ENCODE assay signal across 8 mouse cellular contexts in the genomic region with DNA sequence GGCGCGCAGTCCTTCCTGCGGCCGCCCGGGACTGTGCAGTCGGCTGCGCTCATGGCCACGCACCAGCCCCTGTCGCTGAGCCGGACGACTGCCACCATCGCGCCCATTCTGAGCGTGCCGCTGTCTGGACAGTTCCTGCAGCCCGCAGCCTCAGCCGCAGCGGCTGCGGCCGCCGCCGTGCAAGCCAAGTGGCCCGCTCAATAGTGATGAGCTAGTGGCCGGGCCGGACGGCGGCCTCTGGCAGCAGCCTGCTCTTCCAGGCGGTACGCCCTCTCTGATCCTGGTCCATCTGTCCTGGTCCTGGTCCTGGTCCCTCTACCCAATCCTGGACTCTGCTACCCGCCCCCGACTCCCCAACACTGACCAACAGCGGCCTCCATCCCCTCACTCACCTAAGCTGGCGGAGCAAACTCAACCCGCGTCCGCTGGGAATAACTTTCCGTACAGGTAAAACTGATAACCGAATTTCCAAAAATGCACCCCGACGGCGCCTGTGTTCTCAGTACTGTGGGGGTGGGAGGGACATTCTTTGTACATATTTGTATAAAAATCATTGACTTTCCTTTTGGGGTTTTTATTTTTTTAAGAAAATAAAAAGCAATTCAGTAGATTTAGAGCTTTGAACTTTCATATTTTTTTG. TPM values are rescaled to one million over a fixed set of nuclear protein-coding genes. Genes with fewer than 3 reads are reported as not detected.
A peak's percentile ranks its signal among the peaks of the same experiment; 100 is the strongest.
DNase-seq lines count a peak whose midpoint lies in the region; ATAC-seq lines count a peak whose summit lies in the region.

No protein-coding gene starts in this region.

- 1% methylated on average over 41 of the region's 41 CpGs for WGBS in kidney, embryonic 15.5 days
- WGBS in hindbrain, embryonic 10.5 days = under 1% methylated on average over 41 of the region's 41 CpGs
- WGBS in midbrain, embryonic 13.5 days = 1% methylated on average over 36 of the region's 41 CpGs

- peaks cover 96% of the 10 kb centered on the region for H3K27me3 ChIP-seq in kidney, embryonic 15.5 days
- H3K27me3 ChIP-seq in hindbrain, embryonic 10.5 days (ENCODE audit: insufficient read depth, poor library complexity, severe bottlenecking) = peaks cover 100% of the 10 kb centered on the region
- peaks cover 92% of the 10 kb centered on the region for H3K27me3 ChIP-seq in midbrain, embryonic 13.5 days

- H3K27ac ChIP-seq in kidney, embryonic 15.5 days = no peak overlapping the region
- H3K27ac ChIP-seq in hindbrain, embryonic 10.5 days = peak overlapping the region; percentile 70
- no peak overlapping the region for H3K27ac ChIP-seq in midbrain, embryonic 13.5 days

- intact Hi-C loops in gastrocnemius, postnatal 14 days (cut with DNase I; ENCODE audit: low total_unique reads) = no loop called here

- peak overlapping the region; percentile 58 for H3K4me2 ChIP-seq in kidney, embryonic 15.5 days
- H3K4me2 ChIP-seq in midbrain, embryonic 13.5 days (replicated peaks) = peak overlapping the region; percentile 54

- peaks cover 48% of the 10 kb centered on the region for H3K4me1 ChIP-seq in kidney, embryonic 15.5 days
- peaks cover 44% of the 10 kb centered on the region for H3K4me1 ChIP-seq in hindbrain, embryonic 10.5 days (replicated peaks)
- peaks cover 30% of the 10 kb centered on the region for H3K4me1 ChIP-seq in midbrain, embryonic 13.5 days (replicated peaks)

- DNase-seq in kidney, postnatal 25 days = no peak
- DNase-seq in embryo, embryonic 9.5 days (ENCODE audit: extremely low spot score) = peak; percentile 57
- peak; percentile 71 for DNase-seq in hindbrain, embryonic 10.5 days (ENCODE audit: low spot score)
- no peak for DNase-seq in left cerebral cortex, adult 11 months (ENCODE audit: low spot score)
- no peak for DNase-seq in gastrocnemius, postnatal 14 days
- no peak for DNase-seq in layer of hippocampus, postnatal 36 days

- no peaks in the 10 kb centered on the region for H3K36me3 ChIP-seq in kidney, embryonic 15.5 days
- H3K36me3 ChIP-seq in hindbrain, embryonic 10.5 days = no peaks in the 10 kb centered on the region
- no peaks in the 10 kb centered on the region for H3K36me3 ChIP-seq in midbrain, embryonic 13.5 days

- no peaks in the 10 kb centered on the region for H3K9me3 ChIP-seq in kidney, embryonic 15.5 days (replicated peaks)
- H3K9me3 ChIP-seq in hindbrain, embryonic 10.5 days = no peaks in the 10 kb centered on the region
- no peaks in the 10 kb centered on the region for H3K9me3 ChIP-seq in midbrain, embryonic 13.5 days

- H3K9ac ChIP-seq in kidney, embryonic 15.5 days = no peak overlapping the region
- H3K9ac ChIP-seq in midbrain, embryonic 13.5 days (replicated peaks) = 0 out of 2 replicates have a peak overlapping the region, but pooled peaks have one; percentile 14

- peak overlapping the region; percentile 41 for H3K4me3 ChIP-seq in kidney, embryonic 15.5 days (replicated peaks)
- peak overlapping the region; percentile 43 for H3K4me3 ChIP-seq in hindbrain, embryonic 10.5 days
- H3K4me3 ChIP-seq in midbrain, embryonic 13.5 days (replicated peaks) = peak overlapping the region; percentile 36

- peak; percentile 23; the same call in 1 of the 2 replicates for ATAC-seq in kidney, embryonic 15.5 days (replicated peaks; ENCODE audit: low FRiP score)
- ATAC-seq in midbrain, embryonic 13.5 days = peak; percentile 79

RNA-seq across cellular contexts. Expression of a gene that starts 1.9 kb away (rescaled TPM):
- polyA plus RNA-seq in kidney, embryonic 15.5 days (2015; fragmentation: Nextera tagmentation; extraction: Ambion mirVana) = 0.15 and 0.17 TPM in 2 replicates
- 0.50 and 1.1 TPM in 2 replicates for polyA plus RNA-seq in hindbrain, embryonic 10.5 days (2016; fragmentation: Nextera tagmentation; extraction: Ambion mirVana)
- 0.08 TPM in 1 of 2 replicates, not detected in the other for polyA plus RNA-seq in midbrain, embryonic 13.5 days (2015; fragmentation: Nextera tagmentation; extraction: Ambion mirVana)
- 1 to 10 TPM; 2.4 to 3.9 TPM for total RNA-seq in gastrocnemius, postnatal 14 days (2021)
- total RNA-seq in layer of hippocampus, postnatal 36 days (2021) = not detected

RNA-seq across cellular contexts. Expression of a gene that starts 57.5 kb away (rescaled TPM):
- 26.8 and 27.0 TPM in 2 replicates for polyA plus RNA-seq in kidney, embryonic 15.5 days (2015; fragmentation: Nextera tagmentation; extraction: Ambion mirVana)
- polyA plus RNA-seq in hindbrain, embryonic 10.5 days (2016; fragmentation: Nextera tagmentation; extraction: Ambion mirVana) = 11.5 and 17.1 TPM in 2 replicates
- polyA plus RNA-seq in midbrain, embryonic 13.5 days (2015; fragmentation: Nextera tagmentation; extraction: Ambion mirVana) = 10.2 and 10.4 TPM in 2 replicates
- total RNA-seq in gastrocnemius, postnatal 14 days (2021) = 1 to 10 TPM; 6.7 to 7.2 TPM
- 10 to 100 TPM in 1 of 2 experiments, 1 to 10 TPM in 1; 9.8 to 11.0 TPM for total RNA-seq in layer of hippocampus, postnatal 36 days (2021)

Comparison
In these comparisons a context has a peak if more than half of its experiments do, and no peak if none do; other contexts are left out.
1. DNase-seq: peak in embryo, embryonic 9.5 days (single experiment) and hindbrain, embryonic 10.5 days (single experiment); none in kidney, postnatal 25 days (0 of 2), left cerebral cortex, adult 11 months (single experiment), gastrocnemius, postnatal 14 days (single experiment) and layer of hippocampus, postnatal 36 days (0 of 2).
2. Peak in every context shown above with its lines, with median percentiles within 50 percentile points of each other: H3K4me3 ChIP-seq.